Mouse (Mus musculus) CH12.LX (cell line): ENCODE results near the gene Rabep1. TPM values are rescaled to one million over a fixed set of nuclear protein-coding genes. Genes with fewer than 3 reads are reported as not detected.

Experiments used
- DNase-seq: peaks from one replicate; pipeline ENCODE4 v3.0.0-alpha.2; 2013; ENCODE audit errors: extremely low read depth
- H3K27ac ChIP-seq: 2 replicates; pipeline ENCODE4 v1.5.1; 2012; ENCODE audit warnings: low read depth, mild to moderate bottlenecking, control low read depth, moderate library complexity; ENCODE audit not compliant: insufficient read depth
- H3K27me3 ChIP-seq: replicated peaks from 2 replicates; pipeline ENCODE3; 2012; ENCODE audit warnings: inconsistent platforms
- H3K36me3 ChIP-seq, 2 experiments: replicated peaks in 1 of 2; 2 replicates each; pipeline versions ENCODE3 to v1.6.1; 2012; ENCODE audit warnings: inconsistent platforms in 1 of 2, low read length in 1 of 2, mild to moderate bottlenecking in 1 of 2, mixed read lengths in 1 of 2, moderate library complexity in 1 of 2; ENCODE audit not compliant: control insufficient read depth in 1 of 2, insufficient read depth in 1 of 2
- H3K4me1 ChIP-seq, 2 experiments: 2 replicates each; pipeline ENCODE4 v1.6.1; 2012; ENCODE audit warnings: inconsistent platforms in 1 of 2, moderate library complexity in 1 of 2; ENCODE audit not compliant: insufficient read depth in 2 of 2, control insufficient read depth in 1 of 2
- H3K4me2 ChIP-seq: 2 replicates; pipeline ENCODE4 v1.6.1; 2012; ENCODE audit warnings: low read depth, mild to moderate bottlenecking, control low read depth; ENCODE audit not compliant: poor library complexity, insufficient read depth, severe bottlenecking
- H3K4me3 ChIP-seq, 3 experiments: fragments of 150-350 bp in 1 of 3; sonication (generic) in 1 of 3; replicated peaks in 1 of 3; 2 replicates each; pipeline versions ENCODE3 to v1.5.1; 2011 to 2012; ENCODE audit warnings: low read depth in 2 of 3, low read length in 2 of 3, mild to moderate bottlenecking in 2 of 3, moderate library complexity in 2 of 3, control low read depth in 1 of 3, improper control_type of control experiment in 1 of 3, inconsistent platforms in 1 of 3, mixed read lengths in 1 of 3; ENCODE audit not compliant: poor library complexity in 1 of 3
- H3K79me2 ChIP-seq: replicated peaks from 2 replicates; pipeline ENCODE4 v1.6.1; 2012; ENCODE audit warnings: mild to moderate bottlenecking, moderate library complexity; ENCODE audit not compliant: control insufficient read depth, poor library complexity, insufficient read depth, severe bottlenecking; ENCODE audit errors: extremely low read depth
- H3K9ac ChIP-seq: 2 replicates; pipeline ENCODE4 v1.6.1; 2012; ENCODE audit warnings: low read depth, mild to moderate bottlenecking, control low read depth, moderate library complexity; ENCODE audit not compliant: insufficient read depth
- H3K9me3 ChIP-seq: replicated peaks from 2 replicates; pipeline ENCODE3; 2012; ENCODE audit warnings: low read length, inconsistent platforms, mixed read lengths
- BHLHE40 ChIP-seq: IDR thresholded peaks from 2 replicates; pipeline ENCODE4 v1.6.1; 2011; ENCODE audit warnings: mild to moderate bottlenecking, low read depth, low read length, improper control_type of control experiment
- CHD1 ChIP-seq: IDR thresholded peaks from 2 replicates; pipeline ENCODE4 v1.6.1; 2012; ENCODE audit warnings: low read depth, low read length, improper control_type of control experiment, inconsistent platforms
- CTCF ChIP-seq, 2 experiments: IDR thresholded peaks in 1 of 2; conservative IDR thresholded peaks in 1 of 2; 2 replicates each; pipeline ENCODE4 v1.5.1; 2011 to 2012; ENCODE audit warnings: low read depth in 2 of 2, low read length in 2 of 2, improper control_type of control experiment in 1 of 2, inconsistent platforms in 1 of 2, mild to moderate bottlenecking in 1 of 2, moderate library complexity in 1 of 2
- E2F4 ChIP-seq: IDR thresholded peaks from 2 replicates; pipeline ENCODE4 v1.6.1; 2011; ENCODE audit warnings: low read depth, low read length, improper control_type of control experiment; ENCODE audit not compliant: insufficient replicate concordance
- ELF1 ChIP-seq: IDR thresholded peaks from 2 replicates; pipeline ENCODE4 v1.6.1; 2014; ENCODE audit warnings: low read depth, mild to moderate bottlenecking, inconsistent platforms, low read length, improper control_type of control experiment
- ETS1 ChIP-seq: conservative IDR thresholded peaks from 2 replicates; pipeline ENCODE4 v1.6.1; 2012; ENCODE audit warnings: low read depth, mild to moderate bottlenecking, inconsistent platforms, low read length, improper control_type of control experiment, moderate library complexity
- GABPA ChIP-seq: IDR thresholded peaks from 2 replicates; pipeline ENCODE4 v1.6.1; 2012; ENCODE audit warnings: low read depth, low read length, improper control_type of control experiment, inconsistent platforms; ENCODE audit not compliant: insufficient replicate concordance
- HCFC1 ChIP-seq: IDR thresholded peaks from 2 replicates; pipeline ENCODE4 v1.6.1; 2012; ENCODE audit warnings: low read depth, mild to moderate bottlenecking, inconsistent platforms, low read length, improper control_type of control experiment
- IRF4 ChIP-seq: IDR thresholded peaks from 2 replicates; pipeline ENCODE4 v1.6.1; 2014; ENCODE audit warnings: low read depth, mild to moderate bottlenecking, inconsistent platforms, low read length, improper control_type of control experiment
- JUND ChIP-seq: conservative IDR thresholded peaks from 2 replicates; pipeline ENCODE4 v1.6.1; 2011; ENCODE audit warnings: low read depth, low read length, improper control_type of control experiment
- KAT2A ChIP-seq: IDR thresholded peaks from 2 replicates; pipeline ENCODE4 v1.6.1; 2012; ENCODE audit warnings: low read length, improper control_type of control experiment, inconsistent platforms; ENCODE audit not compliant: insufficient replicate concordance
- MAFK ChIP-seq: IDR thresholded peaks from 2 replicates; pipeline ENCODE4 v1.6.1; 2011; ENCODE audit warnings: low read length, improper control_type of control experiment; ENCODE audit not compliant: insufficient replicate concordance
- MAX ChIP-seq: IDR thresholded peaks from 2 replicates; pipeline ENCODE4 v1.6.1; 2011; ENCODE audit warnings: low read length, improper control_type of control experiment
- MAZ ChIP-seq: IDR thresholded peaks from 2 replicates; pipeline ENCODE4 v1.6.1; 2012; ENCODE audit warnings: low read depth, mild to moderate bottlenecking, inconsistent platforms, low read length, improper control_type of control experiment, moderate library complexity
- MEF2A ChIP-seq: IDR thresholded peaks from 2 replicates; pipeline ENCODE4 v1.6.1; 2014; ENCODE audit warnings: low read depth, mild to moderate bottlenecking, inconsistent platforms, low read length, improper control_type of control experiment, borderline replicate concordance
- MXI1 ChIP-seq: IDR thresholded peaks from 2 replicates; pipeline ENCODE4 v1.6.1; 2011; ENCODE audit warnings: mild to moderate bottlenecking, low read depth, low read length, improper control_type of control experiment
- MYC ChIP-seq: IDR thresholded peaks from 2 replicates; pipeline ENCODE4 v1.6.1; 2011; ENCODE audit warnings: low read depth, mild to moderate bottlenecking, improper control_type of control experiment, low read length
- NELFE ChIP-seq: IDR thresholded peaks from 2 replicates; pipeline ENCODE4 v1.6.1; 2011; ENCODE audit warnings: low read depth, low read length, improper control_type of control experiment
- NRF1 ChIP-seq: IDR thresholded peaks from 2 replicates; pipeline ENCODE4 v1.6.1; 2014; ENCODE audit warnings: low read depth, mild to moderate bottlenecking, inconsistent platforms, low read length, improper control_type of control experiment, moderate library complexity
- POLR2A ChIP-seq: IDR thresholded peaks from 2 replicates; pipeline ENCODE4 v1.6.1; 2011; ENCODE audit warnings: low read depth, mild to moderate bottlenecking, improper control_type of control experiment, low read length
- POLR2AphosphoS2 ChIP-seq: IDR thresholded peaks from 2 replicates; pipeline ENCODE4 v1.6.1; 2011; ENCODE audit warnings: low read depth, low read length, improper control_type of control experiment
- SIN3A ChIP-seq: IDR thresholded peaks from 2 replicates; pipeline ENCODE4 v1.6.1; 2012; ENCODE audit warnings: low read length, improper control_type of control experiment, inconsistent platforms
- SMC3 ChIP-seq: IDR thresholded peaks from 2 replicates; pipeline ENCODE4 v1.6.1; 2011; ENCODE audit warnings: low read depth, low read length, improper control_type of control experiment
- TBP ChIP-seq: conservative IDR thresholded peaks from 2 replicates; pipeline ENCODE4 v1.6.1; 2011; ENCODE audit warnings: low read depth, low read length, improper control_type of control experiment
- TCF12 ChIP-seq: IDR thresholded peaks from 2 replicates; pipeline ENCODE4 v1.6.1; 2014; ENCODE audit warnings: low read depth, mild to moderate bottlenecking, inconsistent platforms, low read length, improper control_type of control experiment
- UBTF ChIP-seq: IDR thresholded peaks from 2 replicates; pipeline ENCODE4 v1.6.1; 2012; ENCODE audit warnings: low read depth, mild to moderate bottlenecking, inconsistent platforms, low read length, improper control_type of control experiment, moderate library complexity
- USF1 ChIP-seq: IDR thresholded peaks from 2 replicates; pipeline ENCODE4 v1.6.1; 2014; ENCODE audit warnings: low read depth, mild to moderate bottlenecking, inconsistent platforms, low read length, improper control_type of control experiment
- USF2 ChIP-seq: conservative IDR thresholded peaks from 2 replicates; pipeline ENCODE4 v1.6.1; 2011; ENCODE audit warnings: low read depth, low read length, improper control_type of control experiment
- ZKSCAN1 ChIP-seq: IDR thresholded peaks from 2 replicates; pipeline ENCODE4 v1.6.1; 2012; ENCODE audit warnings: low read depth, inconsistent platforms, low read length, improper control_type of control experiment, borderline replicate concordance
- ZMIZ1 ChIP-seq: IDR thresholded peaks from 2 replicates; pipeline ENCODE4 v1.6.1; 2012; ENCODE audit warnings: low read depth, mild to moderate bottlenecking, inconsistent platforms, low read length, improper control_type of control experiment
- ZNF384 ChIP-seq: IDR thresholded peaks from 2 replicates; pipeline ENCODE4 v1.6.1; 2012; ENCODE audit warnings: low read depth, low read length, improper control_type of control experiment, inconsistent platforms
- dilution Hi-C: fragments of 300-500 bp; cut with MboI; formaldehyde crosslinking; loops from 2 replicates; pipeline ENCODE4 v1.14.3; 2020; ENCODE audit warnings: low sequenced_read_pairs; ENCODE audit not compliant: extremely low pct_unique_long_range_greater_than_20kb, extremely low pct_ligation_motif_present
- in situ Hi-C: fragments of 300-500 bp; cut with MboI; formaldehyde crosslinking; loops from 3 replicates; pipeline ENCODE4 v1.14.3; 2019; ENCODE audit warnings: low sequenced_read_pairs, low pct_ligation_motif_present, low pct_unique_long_range_greater_than_20kb, mixed read lengths
- polyA plus RNA-seq: library from polyadenylated mRNA; unstranded; fragments of >175 nt; gene quantifications from 2 replicates; pipeline ENCODE4 v1.2.1, GENCODE M21; 2012; ENCODE audit warnings: low read depth; ENCODE audit not compliant: insufficient read length
- total RNA-seq, 2 experiments: library from RNA; depleted of rRNA; stranded (reverse); fragments of 300-350 nt in 1 of 2; fragments of >200 nt in 1 of 2; gene quantifications; 2 replicates each; pipeline ENCODE4 v1.2.3; 2012 to 2014

The Rabep1 gene
- total and polyA plus RNA-seq, 3 experiments: 22.3 to 28.3 (median 26.1) TPM

DNA sequence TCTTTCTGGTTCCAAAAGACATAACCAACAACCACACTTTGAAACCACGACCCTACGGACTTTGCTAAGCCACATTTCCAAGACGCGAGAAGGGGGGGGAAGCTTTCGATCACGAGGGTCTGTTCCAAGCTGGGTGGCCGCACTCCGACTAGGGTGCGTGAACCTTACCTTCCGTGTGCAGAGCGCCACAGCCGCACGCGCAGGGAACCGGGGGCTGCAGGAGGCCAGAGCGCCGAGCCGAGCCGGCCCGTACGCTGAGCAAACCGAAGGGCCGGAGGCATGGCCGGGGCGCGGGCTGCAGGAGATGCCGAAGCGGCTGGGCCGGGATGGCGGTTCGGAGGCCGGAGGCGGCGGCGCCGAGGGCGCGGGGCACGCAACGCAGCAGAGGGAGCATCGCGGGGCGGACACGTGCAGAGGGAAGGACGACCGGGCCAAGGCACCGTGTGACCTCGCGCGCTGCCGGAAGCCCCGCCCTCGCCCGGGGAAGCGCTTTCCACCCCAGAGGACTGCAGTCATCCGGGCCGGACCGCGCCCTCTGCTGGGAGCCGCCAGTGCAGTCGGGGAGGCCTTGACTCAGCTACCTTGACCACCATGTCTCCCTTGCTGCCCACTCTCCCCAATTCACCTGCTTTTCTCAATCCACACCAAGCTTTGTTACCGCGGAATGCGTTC lies 138.1 kb downstream of the Rabep1 start, which contains the start of gene C1qbp:
Gene C1qbp (minus strand): TSS at position 470 of the 672 bp plus-strand sequence.
- Histone ChIP-seq H3K4me1 (peaks cover 16 to 36% of the 10 kb centered on the region in 2 experiments), H3K27ac (peak within 1 kb of the TSS; percentile 26), H3K9ac (peak within 1 kb of the TSS; percentile 93), H3K4me2 (peak within 1 kb of the TSS; percentile 78), H3K4me3 (peak within 1 kb of the TSS; percentile 70 to 88 (median 84)), H3K9me3 (no peaks in the 10 kb centered on the region), H3K36me3 (peaks cover 64 to 77% of the 10 kb centered on the region in 2 experiments), H3K27me3 (no peaks in the 10 kb centered on the region), H3K79me2 (peaks cover 41% of the 10 kb centered on the region)
- peak; percentile 91; the same call in 1 of the 2 replicates for TF ChIP-seq UBTF
- peak; percentile 96 for TF ChIP-seq MYC
- TF ChIP-seq GABPA: peak; percentile 95
- peak; percentile 97 for TF ChIP-seq MAZ
- no peak for TF ChIP-seq ZNF384
- peak; percentile 73 to 94 for TF ChIP-seq CTCF (conservative IDR thresholded peaks at IDR 0.05 in 1 of 2, IDR thresholded peaks at IDR 0.05 in 1 of 2; ENCODE audit: low read depth in 2 of 2, low read length in 2 of 2)
- TF ChIP-seq NRF1: no peak; the same call in 1 of the 2 replicates
- TF ChIP-seq MAFK: no peak
- TF ChIP-seq MEF2A: no peak; the same call in 1 of the 2 replicates
- peak; percentile 62; the same call in 1 of the 2 replicates for TF ChIP-seq TBP
- peak; percentile 93; the same call in 1 of the 2 replicates for TF ChIP-seq KAT2A
- TF ChIP-seq BHLHE40: peak; percentile 97
- peak; percentile 99 for TF ChIP-seq MXI1
- TF ChIP-seq USF1: peak; percentile 74
- TF ChIP-seq ETS1: 0 out of 2 replicates have a peak, but pooled peaks have one; percentile 20
- peak; percentile 94 for TF ChIP-seq SMC3
- TF ChIP-seq IRF4: peak; percentile 45; the same call in 1 of the 2 replicates
- peak; percentile 71 for TF ChIP-seq NELFE
- TF ChIP-seq CHD1: no peak
- 0 out of 2 replicates have a peak, but pooled peaks have one; percentile 24 for TF ChIP-seq ZMIZ1
- peak; percentile 94 for TF ChIP-seq MAX
- TF ChIP-seq E2F4: no peak
- TF ChIP-seq USF2: no peak; the same call in 1 of the 2 replicates
- TF ChIP-seq ZKSCAN1: no peak
- TF ChIP-seq HCFC1: peak; percentile 93
- peak; percentile 77 for TF ChIP-seq ELF1
- no peak for TF ChIP-seq JUND
- TF ChIP-seq SIN3A: peak; percentile 81; the same call in 1 of the 2 replicates
- TF ChIP-seq TCF12: peak; percentile 96
- TF ChIP-seq POLR2AphosphoS2: no peak
- peak; percentile 91 for TF ChIP-seq POLR2A
- DNase-seq: peak; percentile 91
- dilution Hi-C loops (no loop called here), in situ Hi-C loops (no loop called here)
